Mouse (Mus musculus) stomach, embryonic 14.5 days (tissue): ENCODE measurements around the gene Mettl14. TPM values are rescaled to one million over a fixed set of nuclear protein-coding genes. Genes with fewer than 3 reads are reported as not detected.
"Not testable (repeated sequence)": the region's sequence is repeated elsewhere in the genome, so short reads cannot be mapped to it uniquely, and the experiment has no call there.

Experiments used
- ATAC-seq: fragments of 200-750 bp; cut with Nextera tagmentation; 2 replicates; pipeline ENCODE4 v1.8.0; 2017; ENCODE audit warnings: low read depth, moderate TSS enrichment; ENCODE audit not compliant: insufficient number of reproducible peaks, insufficient read depth, low FRiP score
- H3K27ac ChIP-seq: fragments of 300-500 bp; sonication (generic); 2 replicates; pipeline ENCODE4 v1.5.1; 2014; ENCODE audit warnings: mild to moderate bottlenecking, low read length, moderate library complexity, mixed read lengths
- H3K27me3 ChIP-seq: fragments of 300-500 bp; sonication (generic); 2 replicates; pipeline ENCODE4 v1.6.1; 2014; ENCODE audit warnings: low read length, control low read depth, mixed read lengths; ENCODE audit not compliant: control insufficient read depth, insufficient read depth
- H3K36me3 ChIP-seq: fragments of 300-500 bp; sonication (generic); 2 replicates; pipeline ENCODE4 v1.6.1; 2014; ENCODE audit warnings: mild to moderate bottlenecking, control low read depth, low read length, moderate library complexity, mixed read lengths; ENCODE audit not compliant: control insufficient read depth, insufficient read depth
- H3K4me1 ChIP-seq: fragments of 300-500 bp; sonication (generic); 2 replicates; pipeline ENCODE4 v1.6.1; 2014; ENCODE audit warnings: low read length, control low read depth, mixed read lengths; ENCODE audit not compliant: control insufficient read depth, insufficient read depth
- H3K4me2 ChIP-seq: fragments of 300-500 bp; sonication (generic); replicated peaks from 2 replicates; pipeline ENCODE4 v1.6.1; 2014; ENCODE audit warnings: low read depth, low read length, control low read depth
- H3K4me3 ChIP-seq: fragments of 300-500 bp; sonication (generic); 2 replicates; pipeline ENCODE4 v1.5.1; 2014; ENCODE audit warnings: low read depth, low read length, control low read depth
- H3K9ac ChIP-seq: fragments of 300-500 bp; sonication (generic); replicated peaks from 2 replicates; pipeline ENCODE4 v1.6.1; 2014; ENCODE audit warnings: low read depth, mild to moderate bottlenecking, control low read depth, low read length, moderate library complexity, mixed read lengths
- H3K9me3 ChIP-seq: fragments of 300-500 bp; sonication (generic); 2 replicates; pipeline ENCODE4 v1.6.1; 2016; ENCODE audit warnings: low read depth, low read length, control low read depth; ENCODE audit not compliant: control insufficient read depth
- WGBS: fragments of 180-500 bp; shearing (Covaris S2); extraction: QIAGEN DNeasy Blood & Tissue Kit; methylation state at CpG from one replicate; pipeline ENCODE4 v1.1.7; 2014; 5-methylcytosine and 5-hydroxymethylcytosine counted together
- polyA plus RNA-seq: library from polyadenylated mRNA; unstranded; fragments of >200 nt; fragmentation: Nextera tagmentation; extraction: Ambion mirVana; gene quantifications from 2 replicates; pipeline ENCODE4 v1.2.1, GENCODE M21; 2014

Mettl14 gene
- polyA plus RNA-seq, 1 experiment from 2014 or later: 21.3 TPM

GRCm38 (mm10) chr3:123371766-123372535 is 14.0 kb downstream of the Mettl14 start:
- Histone ChIP-seq H3K36me3 (peaks cover 30% of the 10 kb centered on the region), H3K9ac (no peak overlapping the region), H3K4me3 (no peak overlapping the region), H3K27me3 (no peaks in the 10 kb centered on the region), H3K27ac (no peak overlapping the region), H3K9me3 (no peaks in the 10 kb centered on the region), H3K4me1 (no peaks in the 10 kb centered on the region), H3K4me2 (no peak overlapping the region)
- ATAC-seq: peak; percentile 42; the same call in 1 of the 2 replicates
- 27% methylated on average over 11 of the region's 11 CpGs for WGBS

DNA sequence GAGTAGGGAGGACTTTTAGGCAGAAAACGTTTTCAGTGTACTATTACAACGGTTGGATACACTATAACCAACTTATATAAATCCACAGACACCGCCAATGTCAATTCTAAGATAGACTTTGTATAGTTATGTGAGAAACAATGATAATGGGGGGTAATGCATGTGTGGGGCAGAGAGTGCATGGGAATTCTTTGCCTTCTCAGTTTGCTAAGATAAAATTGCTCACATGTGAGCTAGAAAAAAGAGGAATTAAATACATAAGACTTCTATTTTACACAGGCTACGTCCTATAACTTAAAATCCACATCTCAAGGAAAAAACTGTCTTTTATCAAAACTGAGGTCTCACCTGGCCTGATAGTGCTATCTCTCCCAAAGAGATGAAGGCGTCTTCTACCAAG is 15.0 kb downstream of the Mettl14 start:
- no peak for ATAC-seq
- Histone ChIP-seq H3K27me3 (no peaks in the 10 kb centered on the region), H3K4me2 (no peak overlapping the region), H3K4me3 (no peak overlapping the region), H3K27ac (no peak overlapping the region), H3K9me3 (no peaks in the 10 kb centered on the region), H3K9ac (no peak overlapping the region), H3K36me3 (peaks cover 35% of the 10 kb centered on the region), H3K4me1 (no peaks in the 10 kb centered on the region)
- WGBS: 89% methylated on average over 5 of the region's 5 CpGs

- Histone ChIP-seq H3K27ac (no peak overlapping the region), H3K36me3 (peaks cover 42% of the 10 kb centered on the region), H3K4me3 (no peak overlapping the region), H3K9me3 (no peaks in the 10 kb centered on the region), H3K27me3 (no peaks in the 10 kb centered on the region), H3K4me1 (no peaks in the 10 kb centered on the region), H3K9ac (no peak overlapping the region), H3K4me2 (no peak overlapping the region)
- WGBS: 83% methylated on average over 12 of the region's 12 CpGs
- ATAC-seq: no peak
These were observed 16.7 kb downstream of the Mettl14 start for GRCm38 (mm10) chr3:123369161-123369560.

DNA sequence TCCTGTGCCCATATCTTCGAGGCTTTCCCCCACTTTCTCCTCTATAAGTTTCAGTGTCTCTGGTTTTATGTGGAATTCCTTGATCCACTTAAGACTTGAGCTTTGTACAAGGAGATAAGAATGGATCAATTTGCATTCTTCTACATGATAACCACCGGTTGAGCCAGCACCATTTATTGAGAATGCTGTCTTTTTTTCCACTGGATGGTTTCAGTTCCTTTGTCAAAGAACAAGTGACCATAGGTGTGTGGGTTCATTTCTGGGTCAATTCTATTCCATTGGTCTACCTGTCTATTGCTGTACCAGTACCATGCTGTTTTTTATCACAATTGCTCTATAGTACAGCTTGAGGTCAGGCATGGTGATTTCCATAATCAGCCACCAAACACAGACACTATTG is 19.1 kb downstream of the Mettl14 start:
- H3K9me3 ChIP-seq, H3K9ac ChIP-seq, H3K27me3 ChIP-seq, H3K4me3 ChIP-seq, H3K4me2 ChIP-seq, H3K27ac ChIP-seq, ATAC-seq, H3K4me1 ChIP-seq: not testable (repeated sequence)
- 73% methylated on average over 2 of the region's 2 CpGs for WGBS
- peaks cover 64% of the 10 kb centered on the region for H3K36me3 ChIP-seq

- Histone ChIP-seq H3K27me3 (no peaks in the 10 kb centered on the region), H3K27ac (no peak overlapping the region), H3K4me1 (no peaks in the 10 kb centered on the region), H3K4me2 (no peak overlapping the region), H3K9me3 (no peaks in the 10 kb centered on the region), H3K36me3 (peaks cover 63% of the 10 kb centered on the region), H3K4me3 (no peak overlapping the region), H3K9ac (no peak overlapping the region)
- ATAC-seq: no peak
- WGBS: 78% methylated on average over 4 of the region's 4 CpGs
These were observed 29.4 kb downstream of the Mettl14 start for GRCm38 (mm10) chr3:123356377-123356991.

GRCm38 (mm10) chr3:123354388-123354787 is 31.5 kb downstream of the Mettl14 start:
- no peaks in the 10 kb centered on the region for H3K27me3 ChIP-seq
- H3K36me3 ChIP-seq: peaks cover 62% of the 10 kb centered on the region
- H3K27ac ChIP-seq: no peak overlapping the region
- no peaks in the 10 kb centered on the region for H3K4me1 ChIP-seq
- no peak overlapping the region for H3K4me3 ChIP-seq
- H3K9ac ChIP-seq: no peak overlapping the region
- no peak for ATAC-seq
- 92% methylated on average over 9 of the region's 9 CpGs for WGBS
- no peaks in the 10 kb centered on the region for H3K9me3 ChIP-seq
- H3K4me2 ChIP-seq: no peak overlapping the region

DNA sequence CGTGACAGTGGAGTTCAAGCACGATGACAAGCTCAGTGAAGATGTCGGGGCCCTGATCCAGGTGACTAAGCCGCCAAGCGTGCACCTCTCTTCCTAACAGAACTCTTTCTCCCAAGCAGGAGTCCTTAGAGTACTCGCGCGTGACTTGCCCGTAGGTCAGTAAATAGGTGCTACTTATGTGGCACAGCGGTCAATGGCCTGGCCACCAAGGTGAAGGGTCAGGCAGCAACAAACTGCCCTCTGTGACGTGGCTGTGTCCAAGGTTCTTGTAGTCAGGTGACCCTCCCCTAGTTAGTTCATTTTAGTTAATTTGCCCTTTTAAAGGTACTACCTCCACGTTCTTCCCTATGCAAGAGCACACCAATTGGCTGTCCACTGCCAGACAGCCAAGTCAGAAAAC is 32.2 kb downstream of the Mettl14 start:
- no peaks in the 10 kb centered on the region for H3K27me3 ChIP-seq
- no peak overlapping the region for H3K4me3 ChIP-seq
- no peaks in the 10 kb centered on the region for H3K4me1 ChIP-seq
- no peak overlapping the region for H3K27ac ChIP-seq
- H3K4me2 ChIP-seq: no peak overlapping the region
- no peak overlapping the region for H3K9ac ChIP-seq
- 91% methylated on average over 12 of the region's 12 CpGs for WGBS
- no peak for ATAC-seq
- no peaks in the 10 kb centered on the region for H3K9me3 ChIP-seq
- peaks cover 61% of the 10 kb centered on the region for H3K36me3 ChIP-seq

DNA sequence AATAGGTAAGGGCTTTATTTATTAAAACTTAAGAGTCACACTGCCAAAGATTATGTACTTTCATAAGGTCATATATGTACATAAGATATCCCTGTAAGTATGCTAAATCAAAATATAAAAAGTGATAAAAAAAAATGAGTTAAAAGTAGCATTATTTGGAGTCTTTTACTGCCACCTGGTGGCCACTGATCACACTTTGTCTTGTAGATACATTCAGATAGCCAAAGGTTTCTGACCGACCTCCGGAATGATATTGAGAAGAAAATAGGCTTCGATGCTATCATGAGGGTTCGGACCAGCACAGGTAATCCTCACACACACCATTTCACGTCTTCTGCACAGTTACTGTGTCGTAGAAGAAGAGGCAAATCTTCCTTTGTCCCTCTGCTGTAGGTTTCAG is 32.7 kb downstream of the Mettl14 start:
- 63% methylated on average over 6 of the region's 6 CpGs for WGBS
- H3K36me3 ChIP-seq: peaks cover 62% of the 10 kb centered on the region
- no peak for ATAC-seq

More for the DNA sequence above, 32.7 kb downstream of the Mettl14 start:
- no peak overlapping the region for H3K27ac ChIP-seq
- no peak overlapping the region for H3K4me2 ChIP-seq
- no peaks in the 10 kb centered on the region for H3K9me3 ChIP-seq
- no peak overlapping the region for H3K4me3 ChIP-seq
- no peak overlapping the region for H3K9ac ChIP-seq
- H3K27me3 ChIP-seq: no peaks in the 10 kb centered on the region
- no peaks in the 10 kb centered on the region for H3K4me1 ChIP-seq
